Mouse (Mus musculus) mature B cell (primary cell): ENCODE measurements around the gene Dcaf1.

ENCODE experiments used
- in situ Hi-C: fragments of 300-500 bp; cut with MboI; formaldehyde crosslinking; loops from 2 replicates; pipeline ENCODE4 v1.14.3; 2019

The Dcaf1 gene

GRCm38 (mm10) chr9:106903791-106904134, 82.1 kb downstream of the Dcaf1 start:
- in situ Hi-C loops = loop anchor here (10.0 kb wide), 1 partner anchor 391 kb away; the partner anchor contains the start of gene Cish

GRCm38 (mm10) chr9:106906597-106906996, 84.9 kb downstream of the Dcaf1 start:
- in situ Hi-C loops = loop anchor here (10.0 kb wide), 1 partner anchor 388 kb away; the partner anchor contains the start of gene Cish

GRCm38 (mm10) chr9:106908174-106908573, 86.5 kb downstream of the Dcaf1 start:
- in situ Hi-C loops = loop anchor here (10.0 kb wide), 1 partner anchor 387 kb away; the partner anchor contains the start of gene Cish

GRCm38 (mm10) chr9:106908715-106909114, 87.0 kb downstream of the Dcaf1 start:
- in situ Hi-C loops = loop anchor here (10.0 kb wide), 1 partner anchor 386 kb away; the partner anchor contains the start of gene Cish

GRCm38 (mm10) chr9:106911624-106912023, 90.0 kb downstream of the Dcaf1 start:
- in situ Hi-C loops = no loop called here

GRCm38 (mm10) chr9:106913759-106914158, 92.1 kb downstream of the Dcaf1 start:
- in situ Hi-C loops = no loop called here

- in situ Hi-C loops = no loop called here
Measured at GRCm38 (mm10) chr9:106914878-106915277, 93.2 kb downstream of the Dcaf1 start.
